Mouse (Mus musculus) E14TG2a.4 (cell line): ENCODE results near the gene Wdr5.

Experiments used
- H3K27me3 ChIP-seq: 2 replicates; pipeline ENCODE4 v1.6.1; 2014; ENCODE audit warnings: low read length, control low read depth; ENCODE audit not compliant: insufficient read depth
- H3K36me3 ChIP-seq: 2 replicates; pipeline ENCODE4 v1.6.1; 2014; ENCODE audit warnings: low read length, control low read depth; ENCODE audit not compliant: insufficient read depth
- H3K4me1 ChIP-seq: replicated peaks from 2 replicates; pipeline ENCODE4 v1.6.1; 2014; ENCODE audit warnings: low read depth, low read length, control low read depth
- H3K4me3 ChIP-seq: replicated peaks from 2 replicates; pipeline ENCODE4 v1.5.1; 2014; ENCODE audit warnings: mild to moderate bottlenecking, low read length
- H3K9me3 ChIP-seq: 2 replicates; pipeline ENCODE4 v1.6.1; 2014; ENCODE audit warnings: low read length, control low read depth
- CTCF ChIP-seq: conservative IDR thresholded peaks from 2 replicates; pipeline ENCODE4 v1.5.1; 2014; ENCODE audit warnings: low read length
- NANOG ChIP-seq: IDR thresholded peaks from 2 replicates; pipeline ENCODE4 v1.6.1; 2014; ENCODE audit warnings: borderline replicate concordance, low read length, mixed read lengths
- POU5F1 ChIP-seq: IDR thresholded peaks from 2 replicates; pipeline ENCODE4 v1.6.1; 2014; ENCODE audit warnings: low read length, borderline replicate concordance

Gene Wdr5

DNA sequence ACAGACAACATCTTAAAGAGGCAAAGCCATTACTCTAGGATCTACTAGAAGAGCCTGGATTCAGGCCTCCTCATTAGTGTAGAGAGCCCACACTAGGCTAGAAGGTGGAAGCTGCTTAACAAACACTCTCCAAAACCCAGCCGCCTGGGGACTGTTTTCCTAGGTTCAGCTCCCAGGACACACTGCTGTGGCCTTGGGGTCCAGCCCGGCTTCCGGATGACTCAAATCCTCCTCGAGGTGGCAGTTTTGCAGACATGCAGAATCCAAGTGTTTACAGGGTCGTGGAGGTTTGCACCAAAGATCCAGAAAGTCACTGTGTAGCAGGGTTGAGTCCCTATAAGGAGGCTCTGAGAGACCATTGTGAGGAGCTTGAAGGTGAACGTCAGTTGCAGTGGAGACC, 42.0 kb downstream of the Wdr5 start:
- TF ChIP-seq CTCF (no peak), POU5F1 (no peak), NANOG (no peak)
- H3K27me3 ChIP-seq, result no peaks in the 10 kb centered on the region
- H3K4me1 ChIP-seq, result peaks cover 17% of the 10 kb centered on the region
- H3K36me3 ChIP-seq, result no peaks in the 10 kb centered on the region; the same call in 1 of the 2 replicates
- no peak overlapping the region for H3K4me3 ChIP-seq
- no peaks in the 10 kb centered on the region for H3K9me3 ChIP-seq

- no peaks in the 10 kb centered on the region for H3K27me3 ChIP-seq
- TF ChIP-seq NANOG (no peak), POU5F1 (no peak), CTCF (no peak)
- no peaks in the 10 kb centered on the region; the same call in 1 of the 2 replicates for H3K36me3 ChIP-seq
- peaks cover 12% of the 10 kb centered on the region for H3K4me1 ChIP-seq
- no peak overlapping the region for H3K4me3 ChIP-seq
- no peaks in the 10 kb centered on the region for H3K9me3 ChIP-seq
These were observed 45.8 kb downstream of the Wdr5 start for GRCm38 (mm10) chr2:27560708-27561123.

GRCm38 (mm10) chr2:27561159-27561558, 46.2 kb downstream of the Wdr5 start:
- TF ChIP-seq NANOG, result no peak
- no peak for TF ChIP-seq CTCF
- TF ChIP-seq POU5F1, result no peak
- peaks cover 16% of the 10 kb centered on the region for H3K4me1 ChIP-seq
- no peaks in the 10 kb centered on the region; the same call in 1 of the 2 replicates for H3K36me3 ChIP-seq
- no peaks in the 10 kb centered on the region for H3K9me3 ChIP-seq
- no peaks in the 10 kb centered on the region for H3K27me3 ChIP-seq
- no peak overlapping the region for H3K4me3 ChIP-seq

DNA sequence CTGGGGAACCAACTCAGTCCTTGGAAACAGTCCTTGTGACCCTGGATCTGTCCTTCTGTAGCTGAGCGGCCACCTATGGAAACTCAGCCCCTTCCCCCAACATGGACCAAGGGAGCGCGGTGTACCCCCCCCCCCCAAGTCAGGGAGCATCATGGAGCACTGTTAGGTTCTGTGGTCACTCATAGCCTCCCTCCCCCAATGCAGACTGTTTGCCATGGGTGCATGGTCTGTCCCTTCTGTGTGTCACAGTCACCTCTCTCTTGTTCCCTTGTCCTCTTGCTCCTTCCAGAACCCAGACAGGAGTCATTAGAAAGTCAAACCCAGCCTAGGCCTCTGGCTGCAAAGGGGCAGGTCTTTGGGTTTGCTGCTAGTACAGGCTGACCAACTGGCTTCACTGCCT, 46.9 kb downstream of the Wdr5 start:
- no peaks in the 10 kb centered on the region for H3K27me3 ChIP-seq
- peaks cover 22% of the 10 kb centered on the region for H3K4me1 ChIP-seq
- no peaks in the 10 kb centered on the region for H3K36me3 ChIP-seq
- no peak overlapping the region for H3K4me3 ChIP-seq
- TF ChIP-seq POU5F1, result no peak
- TF ChIP-seq NANOG, result no peak
- TF ChIP-seq CTCF, result no peak
- no peaks in the 10 kb centered on the region for H3K9me3 ChIP-seq

- no peaks in the 10 kb centered on the region for H3K9me3 ChIP-seq
- H3K4me1 ChIP-seq, result peaks cover 37% of the 10 kb centered on the region
- no peaks in the 10 kb centered on the region for H3K27me3 ChIP-seq
- H3K36me3 ChIP-seq, result no peaks in the 10 kb centered on the region
- TF ChIP-seq CTCF, result no peak
- no peak for TF ChIP-seq NANOG
- TF ChIP-seq POU5F1, result no peak
- H3K4me3 ChIP-seq, result no peak overlapping the region
These were observed 48.7 kb downstream of the Wdr5 start for GRCm38 (mm10) chr2:27563641-27564148.

DNA sequence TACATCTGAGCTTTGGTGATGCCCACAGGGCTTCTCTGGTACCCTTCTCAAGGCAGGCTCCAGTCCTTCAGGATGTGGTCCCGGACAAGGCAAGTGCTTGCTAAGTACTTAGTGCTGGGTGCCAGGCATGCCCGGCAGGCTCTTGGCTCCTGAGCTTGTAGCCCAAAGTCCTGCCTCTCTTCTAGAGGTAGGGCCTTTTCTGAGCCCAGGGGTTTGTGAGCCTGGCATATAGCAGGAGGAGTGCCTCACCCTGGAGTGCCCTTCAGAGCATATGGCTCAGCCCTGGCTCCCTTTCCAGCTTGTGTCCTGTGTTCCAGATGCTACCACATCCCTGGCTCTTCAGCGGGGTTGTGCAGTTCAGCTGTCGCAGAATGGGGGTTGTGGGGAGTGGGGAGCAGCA, 49.7 kb downstream of the Wdr5 start:
- Histone ChIP-seq H3K4me1 (peaks cover 45% of the 10 kb centered on the region), H3K27me3 (no peaks in the 10 kb centered on the region), H3K4me3 (0 out of 2 replicates have a peak overlapping the region, but pooled peaks have one; percentile 1), H3K36me3 (no peaks in the 10 kb centered on the region), H3K9me3 (no peaks in the 10 kb centered on the region)
- no peak for TF ChIP-seq CTCF
- TF ChIP-seq NANOG, result no peak
- TF ChIP-seq POU5F1, result no peak

DNA sequence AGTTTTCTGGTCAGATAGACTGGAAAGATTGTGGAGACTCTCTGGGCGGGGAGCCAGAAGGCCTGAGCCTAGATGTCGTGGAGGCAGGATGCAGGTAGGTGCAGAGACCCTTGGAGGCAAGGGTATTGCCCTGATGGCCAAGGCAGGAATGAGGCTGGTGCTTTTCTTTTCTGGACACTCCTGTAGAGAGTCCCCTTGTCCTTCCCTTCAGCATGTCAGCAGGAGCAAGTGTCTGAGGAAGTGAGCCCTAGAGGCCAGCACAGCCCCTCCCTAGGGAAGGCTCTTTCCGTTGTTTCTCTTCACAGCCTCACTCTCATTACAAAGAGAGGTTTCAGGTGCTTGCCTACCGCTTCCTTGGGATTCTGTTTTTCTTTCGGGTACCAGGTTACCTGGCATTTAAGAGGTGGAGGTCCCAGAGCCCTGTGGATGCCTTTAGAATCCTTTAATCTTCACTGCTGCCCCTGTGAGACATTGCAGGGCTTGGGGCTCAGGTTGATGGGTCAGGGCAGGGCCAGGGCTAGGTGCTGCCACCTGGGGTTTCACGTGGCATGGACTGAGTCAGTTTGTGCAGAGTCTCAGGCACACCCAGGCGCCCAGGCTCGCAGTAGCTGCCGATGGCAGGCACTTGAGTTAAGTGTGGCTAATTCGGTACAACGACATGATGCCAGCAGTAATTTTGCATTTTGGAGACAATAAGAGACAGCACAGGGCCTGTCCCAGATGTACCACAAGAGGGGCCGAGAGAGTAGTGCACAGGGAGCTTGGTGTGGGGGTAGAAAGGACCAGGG, 50.6 kb downstream of the Wdr5 start:
- Histone ChIP-seq H3K36me3 (no peaks in the 10 kb centered on the region), H3K9me3 (no peaks in the 10 kb centered on the region), H3K27me3 (no peaks in the 10 kb centered on the region), H3K4me3 (peak overlapping the region; percentile 1; the same call in 1 of the 2 replicates), H3K4me1 (peaks cover 52% of the 10 kb centered on the region)
- no peak for TF ChIP-seq NANOG
- TF ChIP-seq CTCF, result no peak
- no peak for TF ChIP-seq POU5F1

DNA sequence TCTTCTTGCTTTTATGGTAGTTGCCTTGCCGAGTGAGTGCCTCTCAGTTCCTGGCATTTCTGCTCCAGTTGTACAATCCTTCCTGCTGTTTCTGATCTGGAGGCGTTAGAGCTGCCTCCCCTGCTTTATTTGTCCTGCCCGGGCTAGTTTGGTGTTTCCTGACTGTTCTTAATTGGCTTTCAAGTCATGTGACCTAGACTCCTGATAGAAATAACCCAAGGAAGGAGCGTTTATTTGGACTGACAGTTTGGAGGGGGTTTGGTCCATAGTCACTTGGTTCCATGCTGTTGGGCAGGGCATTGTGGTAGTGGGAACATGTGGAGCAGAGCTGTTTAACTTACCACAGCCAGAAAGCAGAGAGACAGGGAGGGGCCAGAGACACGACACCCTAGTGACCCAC, 55.9 kb downstream of the Wdr5 start:
- TF ChIP-seq CTCF, result no peak
- TF ChIP-seq NANOG, result no peak
- no peak for TF ChIP-seq POU5F1
- no peaks in the 10 kb centered on the region for H3K27me3 ChIP-seq
- peak overlapping the region; percentile 21 for H3K4me3 ChIP-seq

More for the DNA sequence above, 55.9 kb downstream of the Wdr5 start:
- H3K9me3 ChIP-seq, result no peaks in the 10 kb centered on the region
- H3K36me3 ChIP-seq, result no peaks in the 10 kb centered on the region
- peaks cover 77% of the 10 kb centered on the region for H3K4me1 ChIP-seq
